Mouse (Mus musculus) neural tube, embryonic 12.5 days (tissue): ENCODE results near the gene Alox5. TPM values are rescaled to one million over a fixed set of nuclear protein-coding genes. Genes with fewer than 3 reads are reported as not detected.

ENCODE experiments used
- ATAC-seq: fragments of 200-750 bp; cut with Nextera tagmentation; 2 replicates; pipeline ENCODE4 v1.8.0; 2017; ENCODE audit warnings: low read depth, mild to moderate bottlenecking, moderate TSS enrichment, moderate library complexity; ENCODE audit not compliant: low FRiP score
- H3K27ac ChIP-seq: fragments of 300-500 bp; sonication (generic); 2 replicates; pipeline ENCODE4 v1.5.1; 2016
- H3K27me3 ChIP-seq: fragments of 300-500 bp; sonication (generic); replicated peaks from 2 replicates; pipeline ENCODE4 v1.6.1; 2016; ENCODE audit warnings: mild to moderate bottlenecking
- H3K36me3 ChIP-seq: fragments of 300-500 bp; sonication (generic); 2 replicates; pipeline ENCODE4 v1.6.1; 2016; ENCODE audit warnings: mild to moderate bottlenecking
- H3K4me1 ChIP-seq: fragments of 300-500 bp; sonication (generic); 2 replicates; pipeline ENCODE4 v1.6.1; 2016
- H3K4me2 ChIP-seq: fragments of 300-500 bp; sonication (generic); replicated peaks from 2 replicates; pipeline ENCODE4 v1.6.1; 2016; ENCODE audit warnings: mild to moderate bottlenecking
- H3K4me3 ChIP-seq: fragments of 300-500 bp; sonication (generic); 2 replicates; pipeline ENCODE4 v1.5.1; 2016
- H3K9ac ChIP-seq: fragments of 300-500 bp; sonication (generic); 2 replicates; pipeline ENCODE4 v1.6.1; 2016; ENCODE audit warnings: mild to moderate bottlenecking
- H3K9me3 ChIP-seq: fragments of 300-500 bp; sonication (generic); 2 replicates; pipeline ENCODE4 v1.6.1; 2016; ENCODE audit warnings: mild to moderate bottlenecking
- WGBS: fragments of 180-500 bp; shearing (Covaris S2); methylation state at CpG from one replicate; pipeline ENCODE4 v1.1.7; 2016; 5-methylcytosine and 5-hydroxymethylcytosine counted together
- polyA plus RNA-seq: library from polyadenylated mRNA; unstranded; fragments of >200 nt; fragmentation: Nextera tagmentation; extraction: Ambion mirVana; gene quantifications from 2 replicates; pipeline ENCODE4 v1.2.1, GENCODE M21; 2016

Gene Alox5
- polyA plus RNA-seq, 1 experiment from 2014 or later: 0.71 TPM

- H3K9me3 ChIP-seq: no peaks in the 10 kb centered on the region
- peaks cover 19% of the 10 kb centered on the region; the same call in 1 of the 2 replicates for H3K36me3 ChIP-seq
- peaks cover 26% of the 10 kb centered on the region; the same call in 1 of the 2 replicates for H3K4me1 ChIP-seq
- H3K9ac ChIP-seq: no peak overlapping the region
- no peak overlapping the region for H3K4me2 ChIP-seq
- H3K27ac ChIP-seq: no peak overlapping the region
- no peaks in the 10 kb centered on the region for H3K27me3 ChIP-seq
- ATAC-seq: no peak
- H3K4me3 ChIP-seq: no peak overlapping the region
- WGBS: 89% methylated on average over 3 of the region's 3 CpGs
Measured at GRCm38 (mm10) chr6:116402426-116402825, 58.6 kb downstream of the Alox5 start.

GRCm38 (mm10) chr6:116401746-116402423 is 59.1 kb downstream of the Alox5 start:
- H3K36me3 ChIP-seq: peaks cover 19% of the 10 kb centered on the region; the same call in 1 of the 2 replicates
- 98% methylated on average over 12 of the region's 12 CpGs for WGBS
- H3K4me1 ChIP-seq: peaks cover 31% of the 10 kb centered on the region
- H3K9me3 ChIP-seq: no peaks in the 10 kb centered on the region
- H3K27me3 ChIP-seq: no peaks in the 10 kb centered on the region
- no peak overlapping the region for H3K9ac ChIP-seq
- H3K4me2 ChIP-seq: no peak overlapping the region
- H3K27ac ChIP-seq: no peak overlapping the region
- no peak for ATAC-seq
- no peak overlapping the region for H3K4me3 ChIP-seq

- H3K9me3 ChIP-seq: no peaks in the 10 kb centered on the region
- 38% methylated on average over 2 of the region's 2 CpGs for WGBS
- ATAC-seq: peak; percentile 51; the same call in 1 of the 2 replicates
- H3K9ac ChIP-seq: no peak overlapping the region
- H3K4me1 ChIP-seq: peaks cover 23% of the 10 kb centered on the region
- no peaks in the 10 kb centered on the region for H3K27me3 ChIP-seq
- H3K4me3 ChIP-seq: no peak overlapping the region
- H3K4me2 ChIP-seq: no peak overlapping the region
- H3K27ac ChIP-seq: peak overlapping the region; percentile 37; the same call in 1 of the 2 replicates
- H3K36me3 ChIP-seq: peaks cover 5% of the 10 kb centered on the region; the same call in 1 of the 2 replicates
Measured at GRCm38 (mm10) chr6:116398136-116398535, 62.8 kb downstream of the Alox5 start.

- Histone ChIP-seq H3K36me3 (peaks cover 5% of the 10 kb centered on the region; the same call in 1 of the 2 replicates), H3K27ac (peak overlapping the region; percentile 37; the same call in 1 of the 2 replicates), H3K9ac (no peak overlapping the region), H3K4me2 (no peak overlapping the region), H3K4me1 (peaks cover 23% of the 10 kb centered on the region), H3K9me3 (no peaks in the 10 kb centered on the region), H3K27me3 (no peaks in the 10 kb centered on the region), H3K4me3 (no peak overlapping the region)
- peak; percentile 94 for ATAC-seq
- 18% methylated on average over 6 of the region's 6 CpGs for WGBS
Measured at GRCm38 (mm10) chr6:116397621-116398020, 63.4 kb downstream of the Alox5 start.

GRCm38 (mm10) chr6:116394916-116395648 is 65.9 kb downstream of the Alox5 start:
- Histone ChIP-seq H3K9me3 (no peaks in the 10 kb centered on the region), H3K27ac (no peak overlapping the region), H3K9ac (no peak overlapping the region), H3K4me1 (peaks cover 23% of the 10 kb centered on the region), H3K4me2 (no peak overlapping the region), H3K27me3 (no peaks in the 10 kb centered on the region), H3K4me3 (no peak overlapping the region), H3K36me3 (no peaks in the 10 kb centered on the region)
- no peak for ATAC-seq
- WGBS: 98% methylated on average over 2 of the region's 2 CpGs

- Histone ChIP-seq H3K27ac (no peak overlapping the region), H3K36me3 (no peaks in the 10 kb centered on the region), H3K4me3 (no peak overlapping the region), H3K9ac (no peak overlapping the region), H3K9me3 (no peaks in the 10 kb centered on the region), H3K4me1 (peaks cover 12% of the 10 kb centered on the region), H3K4me2 (no peak overlapping the region), H3K27me3 (no peaks in the 10 kb centered on the region)
- ATAC-seq: no peak
Measured at GRCm38 (mm10) chr6:116389481-116389880, 71.5 kb downstream of the Alox5 start.

- Histone ChIP-seq H3K36me3 (no peaks in the 10 kb centered on the region), H3K4me2 (no peak overlapping the region), H3K27ac (no peak overlapping the region), H3K9ac (no peak overlapping the region), H3K9me3 (no peaks in the 10 kb centered on the region), H3K4me1 (peaks cover 17% of the 10 kb centered on the region), H3K4me3 (no peak overlapping the region), H3K27me3 (no peaks in the 10 kb centered on the region)
- no peak for ATAC-seq
- WGBS: 90% methylated on average over 1 of the region's 1 CpGs
Measured at GRCm38 (mm10) chr6:116388068-116388467, 72.9 kb downstream of the Alox5 start.

- WGBS: 30% methylated on average over 3 of the region's 3 CpGs
- H3K27ac ChIP-seq: no peak overlapping the region
- H3K27me3 ChIP-seq: no peaks in the 10 kb centered on the region
- H3K4me2 ChIP-seq: no peak overlapping the region; the same call in 1 of the 2 replicates
- H3K4me1 ChIP-seq: peaks cover 17% of the 10 kb centered on the region
- no peak overlapping the region for H3K4me3 ChIP-seq
- no peak for ATAC-seq
- H3K9me3 ChIP-seq: no peaks in the 10 kb centered on the region
- no peaks in the 10 kb centered on the region for H3K36me3 ChIP-seq
- no peak overlapping the region for H3K9ac ChIP-seq
Measured at GRCm38 (mm10) chr6:116386506-116386905, 74.5 kb downstream of the Alox5 start.

GRCm38 (mm10) chr6:116386045-116386415 is 74.9 kb downstream of the Alox5 start:
- peak overlapping the region; percentile 21; the same call in 1 of the 2 replicates for H3K9ac ChIP-seq
- 0 out of 2 replicates have a peak overlapping the region, but pooled peaks have one; percentile 50 for H3K27ac ChIP-seq
- no peaks in the 10 kb centered on the region for H3K9me3 ChIP-seq
- peak overlapping the region; percentile 40 for H3K4me2 ChIP-seq
- 20% methylated on average over 4 of the region's 4 CpGs for WGBS
- no peaks in the 10 kb centered on the region for H3K36me3 ChIP-seq
- no peaks in the 10 kb centered on the region for H3K27me3 ChIP-seq
- ATAC-seq: peak; percentile 83
- peaks cover 17% of the 10 kb centered on the region for H3K4me1 ChIP-seq
- H3K4me3 ChIP-seq: no peak overlapping the region

- H3K27ac ChIP-seq: 0 out of 2 replicates have a peak overlapping the region, but pooled peaks have one; percentile 50
- WGBS: 19% methylated on average over 5 of the region's 5 CpGs
- no peaks in the 10 kb centered on the region for H3K36me3 ChIP-seq
- 0 out of 2 replicates have a peak overlapping the region, but pooled peaks have one; percentile 21 for H3K9ac ChIP-seq
- H3K27me3 ChIP-seq: no peaks in the 10 kb centered on the region
- peaks cover 17% of the 10 kb centered on the region for H3K4me1 ChIP-seq
- 0 out of 2 replicates have a peak, but pooled peaks have one; percentile 14 for ATAC-seq
- H3K4me2 ChIP-seq: peak overlapping the region; percentile 40
- H3K9me3 ChIP-seq: no peaks in the 10 kb centered on the region
- no peak overlapping the region for H3K4me3 ChIP-seq
Measured at GRCm38 (mm10) chr6:116385194-116386044, 75.6 kb downstream of the Alox5 start.

GRCm38 (mm10) chr6:116383582-116383981 is 77.4 kb downstream of the Alox5 start:
- Histone ChIP-seq H3K36me3 (no peaks in the 10 kb centered on the region), H3K4me2 (no peak overlapping the region), H3K9me3 (no peaks in the 10 kb centered on the region), H3K27me3 (no peaks in the 10 kb centered on the region), H3K27ac (no peak overlapping the region), H3K4me3 (no peak overlapping the region), H3K9ac (no peak overlapping the region), H3K4me1 (peaks cover 17% of the 10 kb centered on the region)
- no peak for ATAC-seq
- WGBS: 90% methylated on average over 10 of the region's 10 CpGs

GRCm38 (mm10) chr6:116381605-116382004 is 79.4 kb downstream of the Alox5 start:
- Histone ChIP-seq H3K4me1 (peaks cover 17% of the 10 kb centered on the region), H3K9ac (no peak overlapping the region)

More at GRCm38 (mm10) chr6:116381605-116382004, 79.4 kb downstream of the Alox5 start:
- Histone ChIP-seq H3K27me3 (no peaks in the 10 kb centered on the region), H3K9me3 (no peaks in the 10 kb centered on the region), H3K4me3 (no peak overlapping the region), H3K4me2 (no peak overlapping the region), H3K27ac (no peak overlapping the region), H3K36me3 (peaks cover 8% of the 10 kb centered on the region; the same call in 1 of the 2 replicates)
- ATAC-seq: no peak
- WGBS: 73% methylated on average over 2 of the region's 2 CpGs
